Mouse (Mus musculus) fat pad, adult 2 months (tissue): ENCODE data around the gene Olfr522.

ENCODE experiments used
- DNase-seq: peaks from one replicate; pipeline ENCODE4 v3.0.0-alpha.2; 2011; ENCODE audit warnings: low read depth, low spot score; ENCODE audit errors: extremely low read depth

Olfr522 gene

GRCm38 (mm10) chr7:140164664-140165063, at the start of gene Olfr522:
TSS of gene Olfr522 (minus strand) at chr7:140164764.
- DNase-seq: no peak

GRCm38 (mm10) chr7:140213841-140214240, 49.3 kb upstream of the Olfr522 start:
- DNase-seq: no peak

GRCm38 (mm10) chr7:140208677-140209076, 44.1 kb upstream of the Olfr522 start:
- no peak for DNase-seq

GRCm38 (mm10) chr7:140208153-140208552, 43.6 kb upstream of the Olfr522 start:
- no peak for DNase-seq

GRCm38 (mm10) chr7:140206904-140207303, 42.3 kb upstream of the Olfr522 start:
- DNase-seq: no peak

- no peak for DNase-seq
Observed at GRCm38 (mm10) chr7:140205864-140206263, 41.3 kb upstream of the Olfr522 start, which contains the start of gene Olfr524. TSS of gene Olfr524 (minus strand) at chr7:140205964.

- no peak for DNase-seq
Observed at GRCm38 (mm10) chr7:140201090-140201489, 36.5 kb upstream of the Olfr522 start.

GRCm38 (mm10) chr7:140196002-140196401, 31.4 kb upstream of the Olfr522 start:
- DNase-seq: no peak

GRCm38 (mm10) chr7:140194031-140194430, 29.5 kb upstream of the Olfr522 start:
- no peak for DNase-seq

GRCm38 (mm10) chr7:140192851-140193250, 28.3 kb upstream of the Olfr522 start:
- DNase-seq: no peak

- DNase-seq: no peak
Observed at GRCm38 (mm10) chr7:140192445-140192844, 27.9 kb upstream of the Olfr522 start.

GRCm38 (mm10) chr7:140190435-140190834, 25.9 kb upstream of the Olfr522 start:
- no peak for DNase-seq

- DNase-seq: no peak
Observed at GRCm38 (mm10) chr7:140188391-140189328, 24.1 kb upstream of the Olfr522 start.

- DNase-seq: no peak
Observed at GRCm38 (mm10) chr7:140187721-140188390, 23.3 kb upstream of the Olfr522 start.

- DNase-seq: peak; percentile 19
Observed at GRCm38 (mm10) chr7:140186646-140187620, 22.4 kb upstream of the Olfr522 start.

GRCm38 (mm10) chr7:140184206-140184605, 19.6 kb upstream of the Olfr522 start:
- no peak for DNase-seq

- DNase-seq: no peak
Observed at GRCm38 (mm10) chr7:140180692-140181091, 16.1 kb upstream of the Olfr522 start.

GRCm38 (mm10) chr7:140179176-140179575, 14.6 kb upstream of the Olfr522 start:
- DNase-seq: no peak

- DNase-seq: no peak
Observed at GRCm38 (mm10) chr7:140172936-140173335, 8.4 kb upstream of the Olfr522 start, which contains the start of gene Olfr523. TSS of gene Olfr523 (plus strand) at chr7:140173217.

GRCm38 (mm10) chr7:140170863-140171262, 6.3 kb upstream of the Olfr522 start:
- no peak for DNase-seq

- no peak for DNase-seq
Observed at GRCm38 (mm10) chr7:140169386-140169785, 4.8 kb upstream of the Olfr522 start.
